Mouse (Mus musculus) liver, postnatal 0 days (tissue): ENCODE results near the gene Lrrk2.

Experiments used
- CTCF ChIP-seq: sonication (generic); IDR thresholded peaks from 2 replicates; pipeline ENCODE4 v1.5.1; 2016; ENCODE audit warnings: antibody characterized with exemption, low read depth
- EP300 ChIP-seq: IDR thresholded peaks from 2 replicates; pipeline ENCODE4 v1.6.1; 2016; ENCODE audit warnings: antibody characterized with exemption, low read depth, mild to moderate bottlenecking

DNA sequence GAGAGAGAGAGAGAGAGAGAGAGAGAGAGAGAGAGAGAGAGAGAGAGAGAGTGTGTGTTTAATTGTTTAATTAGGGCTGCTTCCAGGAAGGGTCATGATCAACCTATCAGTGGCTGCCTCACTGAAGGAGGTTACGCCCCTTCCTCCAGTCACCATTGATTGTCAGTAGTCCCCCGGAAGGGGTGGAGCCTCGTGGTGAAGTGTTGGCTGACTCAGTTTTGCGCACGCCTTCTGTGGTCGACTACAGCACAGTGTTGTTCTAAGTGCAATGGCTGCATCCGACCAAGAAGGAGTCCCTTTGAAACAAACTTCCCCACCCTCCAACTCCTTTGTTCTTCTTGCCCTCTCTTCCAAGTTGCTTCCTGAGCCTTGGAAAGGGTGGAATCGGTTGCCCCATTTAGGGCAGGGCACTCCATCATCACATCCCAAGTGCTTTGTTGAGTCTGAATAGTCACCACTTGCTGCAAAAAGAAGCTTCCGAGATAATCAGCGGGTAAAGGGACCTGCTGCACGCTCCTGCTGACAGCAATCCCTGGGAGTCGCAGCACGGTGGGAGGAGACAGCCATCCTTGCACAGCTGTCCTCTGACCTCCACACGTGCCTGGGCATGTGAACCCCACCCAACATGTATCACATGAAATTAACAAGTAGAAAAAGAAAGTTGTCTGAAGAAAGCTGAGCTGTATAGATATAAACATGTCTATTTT lies 62.4 kb downstream of the Lrrk2 start:
- TF ChIP-seq CTCF (no peak), EP300 (no peak)
